Mouse (Mus musculus) forebrain, embryonic 10.5 days (tissue): ENCODE measurements around the gene Gm36028. TPM values are rescaled to one million over a fixed set of nuclear protein-coding genes. Genes with fewer than 3 reads are reported as not detected.

ENCODE experiments used
- DNase-seq: peaks from one replicate; pipeline ENCODE4 v3.0.0-alpha.2; 2017; ENCODE audit warnings: low spot score; ENCODE audit errors: extremely low spot score
- H3K27ac ChIP-seq: fragments of 300-500 bp; sonication (generic); 2 replicates; pipeline ENCODE4 v1.5.1; 2016; ENCODE audit warnings: mild to moderate bottlenecking
- H3K27me3 ChIP-seq: fragments of 300-500 bp; sonication (generic); 2 replicates; pipeline ENCODE4 v1.6.1; 2016; ENCODE audit warnings: mild to moderate bottlenecking; ENCODE audit not compliant: poor library complexity, severe bottlenecking
- H3K36me3 ChIP-seq: fragments of 300-500 bp; sonication (generic); replicated peaks from 2 replicates; pipeline ENCODE4 v1.6.1; 2016; ENCODE audit warnings: mild to moderate bottlenecking, moderate library complexity
- H3K4me1 ChIP-seq: fragments of 300-500 bp; sonication (generic); 2 replicates; pipeline ENCODE4 v1.6.1; 2016
- H3K4me3 ChIP-seq: fragments of 300-500 bp; sonication (generic); 2 replicates; pipeline ENCODE4 v1.5.1; 2016; ENCODE audit warnings: mild to moderate bottlenecking, moderate library complexity
- H3K9me3 ChIP-seq: fragments of 300-500 bp; sonication (generic); 2 replicates; pipeline ENCODE4 v1.6.1; 2016; ENCODE audit warnings: mild to moderate bottlenecking, moderate library complexity
- WGBS: fragments of 180-500 bp; shearing (Covaris S2); methylation state at CpG from one replicate; pipeline ENCODE4 v1.1.7; 2016; 5-methylcytosine and 5-hydroxymethylcytosine counted together
- polyA plus RNA-seq: library from polyadenylated mRNA; unstranded; fragments of >200 nt; fragmentation: Nextera tagmentation; extraction: Ambion mirVana; gene quantifications from 2 replicates; pipeline ENCODE4 v1.2.1, GENCODE M21; 2016

The Gm36028 gene
- polyA plus RNA-seq, 1 experiment from 2014 or later, result 0.33 TPM

GRCm38 (mm10) chr16:37817986-37818385, 43.0 kb downstream of the Gm36028 start:
- Histone ChIP-seq H3K4me1 (peaks cover 21% of the 10 kb centered on the region), H3K4me3 (no peak overlapping the region), H3K27ac (no peak overlapping the region), H3K36me3 (peaks cover 71% of the 10 kb centered on the region), H3K27me3 (no peaks in the 10 kb centered on the region), H3K9me3 (no peaks in the 10 kb centered on the region)
- WGBS, result 96% methylated on average over 4 of the region's 4 CpGs
- no peak for DNase-seq

DNA sequence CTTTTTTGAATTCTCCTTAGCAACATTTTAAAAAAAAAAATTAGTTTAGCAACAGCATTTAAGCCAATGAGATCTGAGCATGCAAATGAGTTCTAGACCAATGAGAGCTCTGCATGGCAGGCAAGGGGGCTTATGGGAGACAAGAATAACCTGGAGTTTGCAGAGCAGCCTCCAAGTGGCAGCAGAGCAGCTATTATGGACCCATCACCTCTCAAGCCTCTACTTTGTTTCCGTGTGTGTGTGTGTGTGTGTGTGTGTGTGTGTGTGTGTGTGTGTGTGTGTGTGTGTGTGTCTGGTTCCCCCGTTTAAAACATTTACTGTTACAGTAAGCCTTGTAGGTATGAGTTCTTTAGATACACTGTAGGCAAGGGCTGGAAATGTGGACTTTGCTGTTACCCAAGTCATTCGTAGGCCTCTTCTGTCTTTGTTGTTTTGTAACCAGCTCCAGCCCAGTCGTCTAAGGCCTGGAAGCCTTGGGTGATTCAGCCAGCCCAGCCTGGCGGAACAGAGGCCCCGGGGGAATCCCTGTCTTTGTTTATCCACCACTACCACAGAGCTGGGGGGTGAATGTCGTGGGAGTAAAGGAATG, 46.5 kb downstream of the Gm36028 start:
- DNase-seq, result peak; percentile 71
- peaks cover 32% of the 10 kb centered on the region for H3K4me1 ChIP-seq
- H3K27me3 ChIP-seq, result no peaks in the 10 kb centered on the region
- peaks cover 45% of the 10 kb centered on the region for H3K36me3 ChIP-seq
- 45% methylated on average over 7 of the region's 7 CpGs for WGBS
- no peaks in the 10 kb centered on the region for H3K9me3 ChIP-seq
- H3K27ac ChIP-seq, result peak overlapping the region; percentile 84
- peak overlapping the region; percentile 25; the same call in 1 of the 2 replicates for H3K4me3 ChIP-seq

DNA sequence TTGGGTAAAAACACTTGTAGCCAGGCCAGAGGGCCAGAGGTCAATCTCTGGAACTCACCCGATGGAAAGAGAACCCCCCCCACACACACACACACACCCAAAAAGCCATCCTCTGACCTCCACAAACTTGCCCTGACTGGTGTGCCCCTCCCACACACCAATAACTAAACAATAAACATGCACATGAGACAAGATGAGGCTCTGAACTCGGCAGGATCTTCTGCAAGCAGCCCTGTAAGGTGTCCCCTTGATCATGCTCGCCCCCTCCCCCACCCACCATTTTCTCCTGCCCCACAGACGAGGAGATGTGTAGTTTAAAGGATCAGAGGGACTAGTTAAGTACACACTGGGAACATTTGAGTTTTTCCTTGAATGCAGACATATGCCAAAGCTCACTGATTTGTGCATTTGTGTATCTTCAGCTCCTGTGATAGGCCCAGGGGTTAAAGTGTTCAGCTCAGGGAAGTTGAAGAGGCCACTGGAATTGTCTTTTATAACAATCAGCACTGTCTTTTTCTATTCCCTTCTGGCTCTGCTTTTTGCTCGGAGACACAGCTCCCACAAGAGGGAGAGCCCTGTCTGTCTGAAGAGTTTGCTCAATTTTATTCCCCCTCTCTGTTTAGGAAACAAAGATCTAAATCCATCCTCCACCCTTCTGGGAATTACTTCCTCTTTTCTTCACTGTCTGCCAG, 47.1 kb downstream of the Gm36028 start:
- DNase-seq, result no peak
- Histone ChIP-seq H3K27me3 (no peaks in the 10 kb centered on the region), H3K36me3 (peaks cover 38% of the 10 kb centered on the region), H3K9me3 (no peaks in the 10 kb centered on the region), H3K4me3 (peak overlapping the region; percentile 25; the same call in 1 of the 2 replicates), H3K4me1 (peaks cover 38% of the 10 kb centered on the region), H3K27ac (peak overlapping the region; percentile 79)
- WGBS, result 53% methylated on average over 5 of the region's 5 CpGs

GRCm38 (mm10) chr16:37812474-37812886, 48.5 kb downstream of the Gm36028 start:
- Histone ChIP-seq H3K27ac (no peak overlapping the region), H3K36me3 (peaks cover 32% of the 10 kb centered on the region)
- 70% methylated on average over 9 of the region's 9 CpGs for WGBS

DNA sequence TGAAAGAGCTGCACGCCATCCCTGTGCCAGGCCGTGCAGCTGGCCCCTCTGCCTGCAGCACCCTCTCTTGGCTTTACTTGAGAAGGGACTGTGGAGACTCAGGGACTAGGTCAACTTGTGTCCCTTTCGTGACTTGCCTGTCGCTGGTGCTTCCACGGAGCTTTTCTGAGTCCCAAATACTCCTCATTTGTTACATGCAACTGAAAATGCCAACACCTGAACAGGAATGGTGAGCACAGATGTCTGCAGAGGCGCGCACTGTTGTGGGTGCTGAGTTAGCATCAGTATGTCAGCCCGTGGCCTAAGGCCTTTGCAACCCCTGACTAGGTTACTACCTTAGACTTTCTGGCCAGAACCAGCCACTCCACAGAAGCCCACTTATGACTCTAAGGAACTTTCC, 49.1 kb downstream of the Gm36028 start:
- 93% methylated on average over 8 of the region's 8 CpGs for WGBS
- H3K36me3 ChIP-seq, result peaks cover 34% of the 10 kb centered on the region
- no peak overlapping the region for H3K27ac ChIP-seq
- H3K27me3 ChIP-seq, result 0 out of 2 replicates have a peak, but pooled peaks cover 6% of the 10 kb centered on the region
- no peak overlapping the region for H3K4me3 ChIP-seq
- peaks cover 46% of the 10 kb centered on the region for H3K4me1 ChIP-seq
- no peaks in the 10 kb centered on the region for H3K9me3 ChIP-seq
- no peak for DNase-seq

More at GRCm38 (mm10) chr16:37812474-37812886, 48.5 kb downstream of the Gm36028 start:
- peaks cover 40% of the 10 kb centered on the region for H3K4me1 ChIP-seq
- H3K27me3 ChIP-seq, result 0 out of 2 replicates have a peak, but pooled peaks cover 4% of the 10 kb centered on the region
- no peak overlapping the region for H3K4me3 ChIP-seq
- H3K9me3 ChIP-seq, result no peaks in the 10 kb centered on the region
- no peak for DNase-seq

GRCm38 (mm10) chr16:37809623-37809992, 51.3 kb downstream of the Gm36028 start:
- 86% methylated on average over 6 of the region's 6 CpGs for WGBS
- Histone ChIP-seq H3K36me3 (peaks cover 34% of the 10 kb centered on the region), H3K9me3 (peaks cover 8% of the 10 kb centered on the region; the same call in 1 of the 2 replicates), H3K4me3 (no peak overlapping the region), H3K4me1 (peaks cover 44% of the 10 kb centered on the region), H3K27me3 (0 out of 2 replicates have a peak, but pooled peaks cover 6% of the 10 kb centered on the region), H3K27ac (no peak overlapping the region)
- no peak for DNase-seq

DNA sequence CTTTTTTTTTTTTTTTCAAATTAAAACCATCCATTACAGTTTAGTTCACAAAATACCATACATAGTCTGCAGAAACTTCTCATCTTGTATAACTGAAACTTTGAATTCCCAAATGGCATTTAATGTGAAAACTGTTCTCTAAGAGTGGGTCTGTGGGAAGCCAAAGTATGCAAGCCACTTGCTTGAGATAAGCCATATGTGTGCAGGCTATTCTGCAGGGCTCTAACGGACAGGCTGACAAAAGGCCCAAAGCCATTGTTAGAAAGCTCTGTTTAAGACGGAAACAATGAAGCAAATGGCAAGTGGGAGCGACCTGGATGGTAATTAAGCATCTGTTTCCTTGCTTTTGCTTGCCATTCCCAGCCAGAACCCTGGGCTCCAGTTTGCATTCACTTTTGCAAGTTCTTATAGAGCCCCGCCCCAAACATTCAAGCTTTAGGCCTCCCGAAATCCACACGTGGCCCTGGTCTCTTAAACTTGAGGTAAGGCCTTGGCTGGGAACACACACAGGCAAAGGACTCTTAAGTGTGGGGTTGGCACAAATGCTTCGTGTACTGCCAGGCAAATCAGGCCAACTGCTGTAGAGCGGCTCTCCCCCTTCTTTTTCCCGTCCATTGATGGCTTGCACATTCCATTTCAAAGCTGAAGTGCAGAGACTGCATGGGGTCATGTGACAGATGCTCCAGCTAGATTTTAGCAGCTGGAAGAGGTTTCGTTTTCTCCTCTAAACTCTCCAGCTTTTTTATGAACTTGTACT, 51.9 kb downstream of the Gm36028 start:
- WGBS, result 54% methylated on average over 10 of the region's 10 CpGs
- H3K27ac ChIP-seq, result peak overlapping the region; percentile 31
- no peak for DNase-seq

GRCm38 (mm10) chr16:37807269-37807668, 53.7 kb downstream of the Gm36028 start:
- Histone ChIP-seq H3K4me3 (no peak overlapping the region), H3K27me3 (0 out of 2 replicates have a peak, but pooled peaks cover 6% of the 10 kb centered on the region), H3K9me3 (peaks cover 8% of the 10 kb centered on the region; the same call in 1 of the 2 replicates), H3K36me3 (peaks cover 53% of the 10 kb centered on the region), H3K27ac (no peak overlapping the region), H3K4me1 (peaks cover 34% of the 10 kb centered on the region)
- DNase-seq, result no peak
- 84% methylated on average over 8 of the region's 8 CpGs for WGBS

More for the DNA sequence above, 51.9 kb downstream of the Gm36028 start:
- Histone ChIP-seq H3K36me3 (peaks cover 39% of the 10 kb centered on the region), H3K4me3 (no peak overlapping the region), H3K27me3 (0 out of 2 replicates have a peak, but pooled peaks cover 6% of the 10 kb centered on the region), H3K4me1 (peaks cover 38% of the 10 kb centered on the region), H3K9me3 (peaks cover 8% of the 10 kb centered on the region; the same call in 1 of the 2 replicates)

- DNase-seq, result no peak
- no peak overlapping the region for H3K4me3 ChIP-seq
- no peak overlapping the region for H3K27ac ChIP-seq
- peaks cover 55% of the 10 kb centered on the region for H3K36me3 ChIP-seq
- H3K9me3 ChIP-seq, result peaks cover 8% of the 10 kb centered on the region; the same call in 1 of the 2 replicates
- H3K27me3 ChIP-seq, result 0 out of 2 replicates have a peak, but pooled peaks cover 6% of the 10 kb centered on the region
- peaks cover 36% of the 10 kb centered on the region for H3K4me1 ChIP-seq
- WGBS, result 79% methylated on average over 3 of the region's 3 CpGs
These were observed 55.0 kb downstream of the Gm36028 start for GRCm38 (mm10) chr16:37805746-37806495.

GRCm38 (mm10) chr16:37803387-37803950, 57.5 kb downstream of the Gm36028 start:
- Histone ChIP-seq H3K9me3 (peaks cover 8% of the 10 kb centered on the region; the same call in 1 of the 2 replicates), H3K27me3 (0 out of 2 replicates have a peak, but pooled peaks cover 6% of the 10 kb centered on the region), H3K36me3 (peaks cover 57% of the 10 kb centered on the region), H3K27ac (no peak overlapping the region), H3K4me3 (no peak overlapping the region), H3K4me1 (peaks cover 26% of the 10 kb centered on the region)
- 94% methylated on average over 9 of the region's 9 CpGs for WGBS
- no peak for DNase-seq

DNA sequence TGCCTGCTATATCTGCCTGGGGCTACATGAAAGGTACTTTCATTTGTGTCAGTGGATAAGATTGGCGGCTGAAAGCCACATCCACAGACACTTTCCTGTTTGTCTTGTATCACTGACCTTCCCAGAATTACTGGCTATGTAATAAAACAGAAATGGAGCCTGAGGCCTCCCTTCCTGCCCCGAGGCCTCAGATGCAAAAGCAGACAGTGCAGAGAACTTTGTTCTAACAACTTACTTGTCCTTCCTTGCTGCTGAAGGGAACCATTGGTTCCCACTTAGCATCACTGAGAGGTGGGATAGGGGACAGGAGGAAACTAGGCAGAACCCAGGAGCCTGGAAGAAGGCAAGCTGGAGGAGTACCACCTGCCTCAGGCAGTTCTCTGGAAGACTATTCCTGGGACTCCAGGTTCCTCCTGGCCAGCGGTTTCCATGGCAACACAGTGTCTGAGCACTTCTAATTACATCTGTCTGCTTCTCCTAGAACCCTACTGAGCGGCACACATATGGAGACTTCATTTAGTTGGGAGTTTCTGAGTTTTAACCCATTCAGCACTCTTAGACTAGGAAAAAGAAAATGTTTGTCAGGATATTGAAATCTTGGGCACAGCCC, 58.2 kb downstream of the Gm36028 start:
- WGBS, result 66% methylated on average over 4 of the region's 4 CpGs
- peaks cover 54% of the 10 kb centered on the region for H3K36me3 ChIP-seq
- 0 out of 2 replicates have a peak overlapping the region, but pooled peaks have one; percentile 20 for H3K27ac ChIP-seq

More for the DNA sequence above, 58.2 kb downstream of the Gm36028 start:
- Histone ChIP-seq H3K9me3 (peaks cover 8% of the 10 kb centered on the region; the same call in 1 of the 2 replicates), H3K27me3 (0 out of 2 replicates have a peak, but pooled peaks cover 5% of the 10 kb centered on the region), H3K4me1 (peaks cover 26% of the 10 kb centered on the region), H3K4me3 (no peak overlapping the region)
- DNase-seq, result no peak
